Mouse (Mus musculus) heart, adult 2 months (tissue): ENCODE measurements around the gene Trappc1.

Source experiments
- CTCF ChIP-seq: fragments of 200-600 bp; IDR thresholded peaks from 2 replicates; pipeline ENCODE4 v1.8.1; 2022; ENCODE audit warnings: antibody characterized with exemption, mild to moderate bottlenecking, moderate library complexity
- EP300 ChIP-seq: fragments of 200-500 bp; IDR thresholded peaks from 2 replicates; pipeline ENCODE4 v1.6.1; 2011; ENCODE audit warnings: low read depth, low read length, control low read depth; ENCODE audit not compliant: insufficient read depth
- POLR2A ChIP-seq: fragments of 200-500 bp; IDR thresholded peaks from 2 replicates; pipeline ENCODE4 v1.6.1; 2011; ENCODE audit warnings: mild to moderate bottlenecking, low read depth, low read length, control low read depth; ENCODE audit not compliant: insufficient read depth

- TF ChIP-seq CTCF (no peak), EP300 (no peak), POLR2A (no peak)
Measured at GRCm38 (mm10) chr11:69357690-69358089, 33.9 kb downstream of the Trappc1 start.
